Mouse (Mus musculus) macrophage (primary cell): ENCODE data around the gene Shoc2. TPM values are rescaled to one million over a fixed set of nuclear protein-coding genes. Genes with fewer than 3 reads are reported as not detected.
"Not testable (repeated sequence)": the region's sequence is repeated elsewhere in the genome, so short reads cannot be mapped to it uniquely, and the experiment has no call there.

Source experiments
- H3K27ac ChIP-seq: fragments of 350-480 bp; formaldehyde crosslinking; 2 replicates; pipeline ENCODE4 v1.9.0; 2021
- H3K36me3 ChIP-seq: fragments of 350-480 bp; formaldehyde crosslinking; 2 replicates; pipeline ENCODE4 v1.9.0; 2021; ENCODE audit errors: inconsistent target
- H3K4me3 ChIP-seq: fragments of 350-480 bp; formaldehyde crosslinking; 2 replicates; pipeline ENCODE4 v1.9.0; 2021; ENCODE audit errors: inconsistent target
- H3K79me2 ChIP-seq: fragments of 350-480 bp; formaldehyde crosslinking; 2 replicates; pipeline ENCODE4 v1.9.0; 2021; ENCODE audit errors: inconsistent target
- WGBS: methylation state at CpG from one replicate; pipeline ENCODE4 v1.1.7; 2026; ENCODE audit warnings: inconsistent platforms; ENCODE audit not compliant: missing documents; 5-methylcytosine and 5-hydroxymethylcytosine counted together
- polyA plus RNA-seq: library from polyadenylated mRNA; stranded (reverse); fragments of 250-400 nt; gene quantifications from 3 replicates; pipeline ENCODE4 v1.2.4, GENCODE M21; 2018; ENCODE audit warnings: inconsistent platforms

Shoc2 gene
- polyA plus RNA-seq, 1 experiment from 2014 or later: 34.4 TPM

- 100% methylated on average over 1 of the region's 3 CpGs for WGBS
- H3K79me2 ChIP-seq: peaks cover 100% of the 10 kb centered on the region
- H3K27ac ChIP-seq, H3K4me3 ChIP-seq, H3K36me3 ChIP-seq: not testable (repeated sequence)
Observed at GRCm38 (mm10) chr19:53964347-53964746, 20.2 kb downstream of the Shoc2 start.

DNA sequence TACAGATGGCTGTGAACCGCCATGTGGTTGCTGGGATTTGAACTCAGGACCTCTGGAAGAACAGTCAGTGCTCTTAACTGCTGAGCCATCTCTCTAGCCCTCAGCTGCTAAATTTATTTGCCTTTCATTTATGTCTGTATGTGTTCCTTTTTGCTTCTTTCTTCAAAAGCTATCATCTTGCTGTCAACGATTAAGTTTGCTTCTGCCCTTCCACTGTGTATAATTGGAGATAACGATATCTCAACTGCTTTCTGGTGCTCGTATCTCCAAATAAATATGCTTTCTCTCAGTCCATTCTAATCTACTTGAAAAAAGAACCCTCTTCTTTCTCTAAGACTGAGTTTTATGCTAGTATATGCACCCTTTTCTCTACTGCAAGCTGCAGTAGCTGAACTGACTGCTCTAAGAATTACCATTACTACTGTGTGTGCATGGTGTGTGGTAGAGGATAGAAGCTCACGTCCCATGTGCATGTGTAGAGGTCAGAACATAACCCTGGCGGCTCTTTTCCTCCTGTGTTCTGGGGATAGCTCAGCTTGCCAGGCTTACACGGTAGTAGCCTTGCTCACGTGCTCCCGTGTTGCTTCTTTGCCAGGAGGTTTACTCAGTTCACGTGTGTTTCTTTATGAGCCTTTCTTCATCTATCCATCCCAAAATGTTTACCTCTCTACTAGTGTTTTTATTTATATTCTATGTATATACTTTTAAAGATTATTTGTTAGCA, 21.0 kb downstream of the Shoc2 start:
- no peaks in the 10 kb centered on the region for H3K36me3 ChIP-seq
- no peak overlapping the region for H3K27ac ChIP-seq
- H3K79me2 ChIP-seq: peaks cover 100% of the 10 kb centered on the region
- WGBS: 94% methylated on average over 10 of the region's 10 CpGs
- no peak overlapping the region for H3K4me3 ChIP-seq

- Histone ChIP-seq H3K36me3 (no peaks in the 10 kb centered on the region), H3K4me3 (no peak overlapping the region), H3K27ac (no peak overlapping the region), H3K79me2 (peaks cover 100% of the 10 kb centered on the region)
- WGBS: 98% methylated on average over 3 of the region's 3 CpGs
Observed at GRCm38 (mm10) chr19:53969226-53969625, 25.1 kb downstream of the Shoc2 start.

- no peak overlapping the region for H3K4me3 ChIP-seq
- H3K36me3 ChIP-seq: no peaks in the 10 kb centered on the region
- peaks cover 100% of the 10 kb centered on the region for H3K79me2 ChIP-seq
- no peak overlapping the region for H3K27ac ChIP-seq
- 73% methylated on average over 7 of the region's 7 CpGs for WGBS
Observed at GRCm38 (mm10) chr19:53971938-53972337, 27.8 kb downstream of the Shoc2 start.

DNA sequence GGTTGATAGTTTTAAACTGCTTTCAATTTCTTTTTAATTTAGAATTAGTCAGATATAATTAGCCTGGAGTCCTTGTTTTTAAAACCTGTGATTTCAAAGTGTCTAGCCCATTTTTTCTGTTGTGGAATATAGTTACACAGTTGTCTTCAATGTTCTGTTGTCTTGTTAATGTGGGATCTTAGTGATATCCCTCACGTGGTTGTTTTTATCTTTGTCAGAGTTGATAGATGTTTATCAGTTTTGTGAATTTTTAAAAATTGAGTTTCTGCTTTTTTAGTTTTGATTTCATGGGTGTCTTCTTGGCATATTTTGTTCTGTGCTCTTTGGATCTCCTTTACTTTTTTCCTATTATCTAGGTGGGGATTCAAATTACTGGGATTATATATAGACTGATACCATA, 29.6 kb downstream of the Shoc2 start:
- Histone ChIP-seq H3K79me2 (peaks cover 100% of the 10 kb centered on the region), H3K27ac (no peak overlapping the region), H3K4me3 (no peak overlapping the region), H3K36me3 (no peaks in the 10 kb centered on the region)
- 73% methylated on average over 1 of the region's 1 CpGs for WGBS

DNA sequence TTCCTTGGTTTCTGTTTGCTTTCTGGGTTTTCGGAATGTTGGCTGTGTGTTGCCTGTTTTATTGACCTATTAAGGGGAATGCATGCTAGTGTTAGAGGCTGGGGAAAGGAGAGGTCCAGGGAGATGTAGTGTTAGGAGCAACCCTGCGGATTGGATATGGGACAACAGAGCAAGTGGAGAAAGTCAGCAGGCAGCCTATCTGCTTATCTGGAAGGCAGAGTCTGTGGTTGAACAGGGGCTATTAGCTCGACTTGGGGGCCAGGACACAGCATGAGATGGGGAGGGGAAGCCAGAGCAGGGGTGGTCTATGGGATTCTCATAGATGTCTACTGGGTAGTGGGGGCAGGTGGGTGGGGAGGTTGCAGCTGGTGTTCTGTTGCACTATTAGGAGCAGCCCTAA, 37.9 kb downstream of the Shoc2 start:
- Histone ChIP-seq H3K36me3 (no peaks in the 10 kb centered on the region), H3K27ac (no peak overlapping the region), H3K79me2 (peaks cover 96% of the 10 kb centered on the region), H3K4me3 (no peak overlapping the region)
- 68% methylated on average over 3 of the region's 3 CpGs for WGBS

GRCm38 (mm10) chr19:53983336-53983735, 39.2 kb downstream of the Shoc2 start:
- Histone ChIP-seq H3K79me2 (peaks cover 96% of the 10 kb centered on the region), H3K4me3 (no peak overlapping the region), H3K36me3 (no peaks in the 10 kb centered on the region; the same call in 1 of the 2 replicates), H3K27ac (no peak overlapping the region)
- 90% methylated on average over 1 of the region's 1 CpGs for WGBS

- 96% methylated on average over 3 of the region's 3 CpGs for WGBS
Observed at GRCm38 (mm10) chr19:53984628-53985027, 40.5 kb downstream of the Shoc2 start.

DNA sequence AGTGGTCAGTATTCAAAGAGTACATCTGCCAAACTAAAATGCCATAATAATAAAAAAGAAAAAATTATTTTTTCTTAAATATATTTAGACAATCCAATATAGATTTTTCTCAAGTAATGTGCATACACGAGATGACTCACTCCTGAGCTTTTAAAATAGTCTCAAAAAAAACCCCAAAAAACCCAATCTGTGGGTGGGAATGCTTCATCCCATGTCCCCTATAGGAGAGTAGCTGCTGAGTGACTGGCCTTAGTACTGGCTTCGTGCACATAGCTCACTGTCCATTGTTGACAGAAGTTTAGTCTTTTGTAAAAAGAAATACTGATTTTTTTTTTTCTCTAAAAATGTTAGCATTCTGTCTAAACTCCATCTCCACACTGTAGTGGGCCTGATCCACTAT, 46.4 kb downstream of the Shoc2 start:
- WGBS: 94% methylated on average over 2 of the region's 2 CpGs
- H3K4me3 ChIP-seq: no peak overlapping the region
- H3K36me3 ChIP-seq: no peaks in the 10 kb centered on the region; the same call in 1 of the 2 replicates
- H3K79me2 ChIP-seq: peaks cover 96% of the 10 kb centered on the region
- no peak overlapping the region for H3K27ac ChIP-seq

More at GRCm38 (mm10) chr19:53984628-53985027, 40.5 kb downstream of the Shoc2 start:
- no peaks in the 10 kb centered on the region; the same call in 1 of the 2 replicates for H3K36me3 ChIP-seq
- H3K4me3 ChIP-seq: no peak overlapping the region
- H3K27ac ChIP-seq: no peak overlapping the region
- peaks cover 96% of the 10 kb centered on the region for H3K79me2 ChIP-seq

DNA sequence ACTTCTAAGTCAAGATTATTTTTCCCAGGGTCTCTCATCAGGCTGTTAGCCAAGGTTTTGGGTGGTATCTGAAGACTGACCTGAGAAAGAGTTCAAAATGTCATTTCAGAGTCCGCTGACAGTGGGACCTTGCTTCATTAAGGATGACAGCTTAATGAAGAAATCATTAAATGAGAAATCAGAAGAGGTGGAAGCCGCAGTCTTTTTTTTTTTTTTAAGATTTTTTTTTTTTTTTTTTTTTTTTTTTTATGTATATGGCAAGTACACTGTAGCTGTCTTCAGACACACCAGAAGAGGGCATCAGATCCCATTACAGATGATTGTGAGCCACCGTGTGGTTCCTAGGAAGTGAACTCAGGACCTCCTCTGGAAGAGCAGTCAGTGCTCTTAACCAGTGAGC, 49.8 kb downstream of the Shoc2 start:
- Histone ChIP-seq H3K4me3 (no peak overlapping the region), H3K79me2 (peaks cover 96% of the 10 kb centered on the region), H3K27ac (no peak overlapping the region), H3K36me3 (no peaks in the 10 kb centered on the region)
- WGBS: 83% methylated on average over 3 of the region's 3 CpGs

DNA sequence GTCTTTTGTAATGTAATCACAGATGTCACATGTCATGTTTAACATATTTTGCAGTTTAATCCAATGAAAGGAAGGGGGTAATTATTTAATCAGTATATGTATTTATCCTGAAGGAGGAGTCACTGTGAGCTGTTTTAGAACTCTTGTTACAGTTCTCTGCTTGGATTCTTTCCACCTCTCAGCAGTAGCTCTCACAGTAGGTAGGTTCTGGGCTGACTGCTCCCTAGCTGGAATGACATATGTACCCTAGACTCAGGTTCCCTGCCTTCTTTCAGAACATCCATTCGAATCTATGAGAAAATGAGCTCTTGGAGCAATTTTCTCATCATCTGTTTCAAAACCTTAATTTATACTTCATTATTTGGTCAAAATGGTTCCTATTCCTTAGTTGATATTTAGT, 50.2 kb downstream of the Shoc2 start:
- WGBS: 100% methylated on average over 1 of the region's 1 CpGs
- Histone ChIP-seq H3K79me2 (peaks cover 96% of the 10 kb centered on the region), H3K27ac (no peak overlapping the region), H3K36me3 (no peaks in the 10 kb centered on the region), H3K4me3 (no peak overlapping the region)

DNA sequence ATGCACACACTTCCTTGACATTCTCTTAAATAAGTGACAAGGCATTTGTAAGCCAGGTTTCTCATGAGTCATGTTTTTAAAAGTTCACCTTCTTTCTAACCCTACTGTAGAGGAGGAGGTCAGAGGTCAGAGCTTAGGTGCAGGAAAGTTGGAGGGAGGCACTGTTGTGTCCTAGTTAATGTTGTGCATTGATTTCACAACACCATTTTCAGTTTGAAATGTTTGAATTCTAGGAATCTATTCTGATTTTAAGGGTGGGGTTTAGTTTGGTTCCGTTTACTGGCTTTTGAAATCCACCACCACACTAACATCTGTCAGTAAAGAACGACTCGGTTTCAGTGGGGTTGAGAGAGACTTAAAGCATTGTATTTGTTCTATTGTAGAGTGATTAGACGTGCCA, 66.9 kb downstream of the Shoc2 start:
- Histone ChIP-seq H3K27ac (no peak overlapping the region), H3K36me3 (no peaks in the 10 kb centered on the region), H3K4me3 (no peak overlapping the region), H3K79me2 (peaks cover 44% of the 10 kb centered on the region)
- WGBS: 57% methylated on average over 4 of the region's 4 CpGs

GRCm38 (mm10) chr19:54014999-54015398, 70.9 kb downstream of the Shoc2 start:
- H3K79me2 ChIP-seq: peaks cover 49% of the 10 kb centered on the region
- H3K36me3 ChIP-seq: no peaks in the 10 kb centered on the region
- WGBS: 63% methylated on average over 5 of the region's 5 CpGs
- no peak overlapping the region for H3K27ac ChIP-seq
- no peak overlapping the region for H3K4me3 ChIP-seq

DNA sequence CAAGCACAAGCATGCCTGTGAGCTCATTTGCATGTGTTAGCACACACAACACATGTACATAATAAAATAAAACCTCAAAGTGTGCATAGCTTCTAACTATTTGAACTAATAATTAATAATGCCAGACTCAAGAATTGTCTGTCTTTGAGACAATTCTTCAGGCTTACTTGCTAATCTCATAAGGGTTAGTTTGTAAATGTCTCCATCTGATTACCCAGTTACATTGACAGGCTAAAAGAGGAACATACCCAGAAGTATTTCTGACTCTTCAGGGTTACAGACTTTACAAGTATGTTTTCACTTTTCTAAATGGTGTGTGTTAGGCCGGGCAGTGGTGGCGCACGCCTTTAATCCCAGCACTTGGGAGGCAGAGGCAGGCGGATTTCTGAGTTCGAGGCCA, 71.4 kb downstream of the Shoc2 start:
- Histone ChIP-seq H3K27ac (no peak overlapping the region), H3K4me3 (no peak overlapping the region), H3K36me3 (no peaks in the 10 kb centered on the region), H3K79me2 (peaks cover 49% of the 10 kb centered on the region)
- 83% methylated on average over 3 of the region's 5 CpGs for WGBS

DNA sequence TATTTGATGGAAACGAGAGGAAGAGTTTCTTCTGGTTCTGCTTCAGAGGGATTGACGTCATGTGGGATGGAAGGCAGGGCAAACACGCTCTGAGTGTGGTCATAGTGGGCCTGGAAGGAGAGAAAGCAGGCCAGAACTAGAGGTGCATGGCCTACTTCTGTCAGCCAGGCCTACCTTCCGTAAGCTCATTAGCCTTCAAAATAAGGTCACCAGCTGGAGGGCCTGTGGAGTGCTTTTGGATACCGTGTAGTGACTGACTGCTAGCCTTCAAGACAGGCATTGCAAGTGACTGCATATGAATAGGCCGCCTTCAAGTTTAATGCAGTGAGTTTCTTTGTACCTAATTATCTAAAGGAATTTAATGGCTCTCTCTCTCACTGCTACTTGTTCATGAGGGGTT, 91.0 kb downstream of the Shoc2 start:
- H3K27ac ChIP-seq: no peak overlapping the region

DNA sequence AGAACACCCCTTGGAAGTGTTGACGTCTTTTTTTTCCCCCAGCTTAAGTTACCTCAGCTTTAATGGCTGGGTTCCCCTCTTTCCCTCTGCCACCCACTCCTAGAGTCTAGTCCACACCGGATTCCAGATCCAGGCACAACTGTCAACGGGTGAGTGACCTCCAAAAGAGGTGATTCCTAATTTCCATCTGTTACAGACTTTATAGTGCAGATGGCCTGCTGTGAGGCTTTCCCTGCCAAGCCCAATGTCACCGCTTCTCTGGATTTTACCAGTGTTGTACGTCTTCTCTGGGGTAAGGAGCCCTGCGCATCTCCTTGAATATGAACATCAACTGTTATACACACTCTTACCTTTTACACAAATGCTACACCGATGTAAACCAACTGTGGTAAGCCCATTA, 95.3 kb downstream of the Shoc2 start:
- 89% methylated on average over 7 of the region's 7 CpGs for WGBS
- H3K27ac ChIP-seq: no peak overlapping the region

More for the DNA sequence above, 91.0 kb downstream of the Shoc2 start:
- Histone ChIP-seq H3K36me3 (peaks cover 13% of the 10 kb centered on the region; the same call in 1 of the 2 replicates), H3K79me2 (no peaks in the 10 kb centered on the region), H3K4me3 (no peak overlapping the region)
- WGBS: 95% methylated on average over 6 of the region's 6 CpGs

More for the DNA sequence above, 95.3 kb downstream of the Shoc2 start:
- H3K36me3 ChIP-seq: no peaks in the 10 kb centered on the region
- H3K79me2 ChIP-seq: no peaks in the 10 kb centered on the region
- H3K4me3 ChIP-seq: no peak overlapping the region
